Mouse (Mus musculus) midbrain, embryonic 16.5 days (tissue): ENCODE results near the gene Kiss1. TPM values are rescaled to one million over a fixed set of nuclear protein-coding genes. Genes with fewer than 3 reads are reported as not detected.
A peak's percentile ranks its signal among the peaks of the same experiment; 100 is the strongest.

Source experiments
- ATAC-seq: fragments of 200-750 bp; cut with Nextera tagmentation; 2 replicates; pipeline ENCODE4 v1.8.0; 2017; ENCODE audit warnings: moderate TSS enrichment
- H3K27ac ChIP-seq: fragments of 300-500 bp; sonication (generic); 2 replicates; pipeline ENCODE4 v1.5.1; 2014; ENCODE audit warnings: mild to moderate bottlenecking, low read length, mixed read lengths
- H3K27me3 ChIP-seq: fragments of 300-500 bp; sonication (generic); 2 replicates; pipeline ENCODE4 v1.6.1; 2014; ENCODE audit warnings: low read depth, low read length, mixed read lengths; ENCODE audit not compliant: control insufficient read depth, insufficient read depth
- H3K36me3 ChIP-seq: fragments of 300-500 bp; sonication (generic); 2 replicates; pipeline ENCODE4 v1.6.1; 2014; ENCODE audit warnings: mild to moderate bottlenecking, low read length, moderate library complexity, mixed read lengths; ENCODE audit not compliant: control insufficient read depth, insufficient read depth
- H3K4me1 ChIP-seq: fragments of 300-500 bp; sonication (generic); 2 replicates; pipeline ENCODE4 v1.6.1; 2014; ENCODE audit warnings: mild to moderate bottlenecking, low read length, mixed read lengths; ENCODE audit not compliant: control insufficient read depth, insufficient read depth
- H3K4me2 ChIP-seq: fragments of 300-500 bp; sonication (generic); 2 replicates; pipeline ENCODE4 v1.6.1; 2014; ENCODE audit warnings: mild to moderate bottlenecking, low read length, mixed read lengths
- H3K4me3 ChIP-seq: fragments of 300-500 bp; sonication (generic); 2 replicates; pipeline ENCODE4 v1.5.1; 2014; ENCODE audit warnings: low read depth, mild to moderate bottlenecking, low read length, moderate library complexity, mixed read lengths
- H3K9ac ChIP-seq: fragments of 300-500 bp; sonication (generic); 2 replicates; pipeline ENCODE4 v1.6.1; 2014; ENCODE audit warnings: low read depth, low read length, mixed read lengths
- H3K9me3 ChIP-seq: fragments of 300-500 bp; sonication (generic); replicated peaks from 2 replicates; pipeline ENCODE4 v1.6.1; 2014; ENCODE audit warnings: mild to moderate bottlenecking, low read length, mixed read lengths; ENCODE audit not compliant: control insufficient read depth, poor library complexity, severe bottlenecking
- WGBS: fragments of 180-500 bp; shearing (Covaris S2); extraction: QIAGEN DNeasy Blood & Tissue Kit; methylation state at CpG from one replicate; pipeline ENCODE4 v1.1.7; 2014; 5-methylcytosine and 5-hydroxymethylcytosine counted together
- polyA plus RNA-seq: library from polyadenylated mRNA; unstranded; fragments of >200 nt; fragmentation: Nextera tagmentation; extraction: Ambion mirVana; gene quantifications from 2 replicates; pipeline ENCODE4 v1.2.1, GENCODE M21; 2015

Gene Kiss1
- polyA plus RNA-seq, 1 experiment from 2014 or later = not detected

GRCm38 (mm10) chr1:133347226-133347625, 25.6 kb downstream of the Kiss1 start:
- no peaks in the 10 kb centered on the region for H3K9me3 ChIP-seq
- WGBS = 73% methylated on average over 3 of the region's 3 CpGs

GRCm38 (mm10) chr1:133347693-133348520, 26.2 kb downstream of the Kiss1 start:
- H3K27me3 ChIP-seq = no peaks in the 10 kb centered on the region
- WGBS = 78% methylated on average over 11 of the region's 11 CpGs
- H3K9ac ChIP-seq = no peak overlapping the region
- H3K4me2 ChIP-seq = no peak overlapping the region
- H3K36me3 ChIP-seq = no peaks in the 10 kb centered on the region
- H3K27ac ChIP-seq = no peak overlapping the region
- no peak overlapping the region for H3K4me3 ChIP-seq
- H3K9me3 ChIP-seq = no peaks in the 10 kb centered on the region
- no peak for ATAC-seq
- no peaks in the 10 kb centered on the region for H3K4me1 ChIP-seq

More at GRCm38 (mm10) chr1:133347226-133347625, 25.6 kb downstream of the Kiss1 start:
- H3K4me2 ChIP-seq = no peak overlapping the region
- no peaks in the 10 kb centered on the region for H3K36me3 ChIP-seq
- no peaks in the 10 kb centered on the region for H3K4me1 ChIP-seq
- no peak for ATAC-seq
- H3K9ac ChIP-seq = no peak overlapping the region
- no peak overlapping the region for H3K27ac ChIP-seq
- no peaks in the 10 kb centered on the region for H3K27me3 ChIP-seq
- no peak overlapping the region for H3K4me3 ChIP-seq

- Histone ChIP-seq H3K27ac (0 out of 2 replicates have a peak within 1 kb of the TSS, but pooled peaks have one; percentile 3), H3K4me3 (no peak within 1 kb of the TSS)
These were observed 28.5 kb downstream of the Kiss1 start, which contains the start of gene Ren1 for GRCm38 (mm10) chr1:133350210-133350609. Gene Ren1, plus strand, starts transcription at chr1:133350510.

GRCm38 (mm10) chr1:133351762-133352161, 30.1 kb downstream of the Kiss1 start:
- Histone ChIP-seq H3K27ac (0 out of 2 replicates have a peak overlapping the region, but pooled peaks have one; percentile 5), H3K9ac (no peak overlapping the region), H3K4me1 (no peaks in the 10 kb centered on the region), H3K9me3 (no peaks in the 10 kb centered on the region), H3K4me3 (no peak overlapping the region), H3K27me3 (no peaks in the 10 kb centered on the region), H3K4me2 (no peak overlapping the region), H3K36me3 (no peaks in the 10 kb centered on the region)
- 26% methylated on average over 9 of the region's 9 CpGs for whole genome bisulfite sequencing
- ATAC-seq = peak; percentile 39; the same call in 1 of the 2 replicates

More at GRCm38 (mm10) chr1:133350210-133350609, 28.5 kb downstream of the Kiss1 start, which contains the start of gene Ren1:
- Histone ChIP-seq H3K27me3 (no peaks in the 10 kb centered on the region), H3K4me1 (no peaks in the 10 kb centered on the region), H3K9me3 (no peaks in the 10 kb centered on the region), H3K4me2 (no peak within 1 kb of the TSS), H3K36me3 (no peaks in the 10 kb centered on the region), H3K9ac (no peak within 1 kb of the TSS)
- 100% methylated on average over 1 of the region's 1 CpGs for WGBS
- ATAC-seq = no peak

GRCm38 (mm10) chr1:133353371-133353809, 31.7 kb downstream of the Kiss1 start:
- no peak overlapping the region for H3K4me3 ChIP-seq
- H3K27me3 ChIP-seq = no peaks in the 10 kb centered on the region; the same call in 1 of the 2 replicates
- ATAC-seq = no peak
- H3K36me3 ChIP-seq = no peaks in the 10 kb centered on the region
- H3K9me3 ChIP-seq = no peaks in the 10 kb centered on the region
- H3K4me2 ChIP-seq = no peak overlapping the region
- H3K27ac ChIP-seq = no peak overlapping the region
- WGBS = 47% methylated on average over 12 of the region's 12 CpGs
- no peak overlapping the region for H3K9ac ChIP-seq
- H3K4me1 ChIP-seq = no peaks in the 10 kb centered on the region

GRCm38 (mm10) chr1:133355469-133355868, 33.8 kb downstream of the Kiss1 start:
- H3K27me3 ChIP-seq = no peaks in the 10 kb centered on the region; the same call in 1 of the 2 replicates
- 43% methylated on average over 5 of the region's 5 CpGs for WGBS
- H3K4me2 ChIP-seq = no peak overlapping the region
- no peaks in the 10 kb centered on the region for H3K4me1 ChIP-seq
- H3K27ac ChIP-seq = no peak overlapping the region
- H3K9me3 ChIP-seq = no peaks in the 10 kb centered on the region
- H3K4me3 ChIP-seq = no peak overlapping the region
- no peaks in the 10 kb centered on the region for H3K36me3 ChIP-seq
- ATAC-seq = no peak
- no peak overlapping the region for H3K9ac ChIP-seq

GRCm38 (mm10) chr1:133355912-133356311, 34.2 kb downstream of the Kiss1 start:
- H3K9me3 ChIP-seq = no peaks in the 10 kb centered on the region
- no peak overlapping the region for H3K4me2 ChIP-seq
- 65% methylated on average over 15 of the region's 15 CpGs for WGBS
- no peaks in the 10 kb centered on the region; the same call in 1 of the 2 replicates for H3K27me3 ChIP-seq
- no peaks in the 10 kb centered on the region for H3K4me1 ChIP-seq
- ATAC-seq = no peak
- H3K27ac ChIP-seq = no peak overlapping the region
- no peaks in the 10 kb centered on the region for H3K36me3 ChIP-seq
- no peak overlapping the region for H3K9ac ChIP-seq
- H3K4me3 ChIP-seq = no peak overlapping the region

- H3K9ac ChIP-seq = no peak overlapping the region
- no peaks in the 10 kb centered on the region for H3K9me3 ChIP-seq
- H3K4me2 ChIP-seq = no peak overlapping the region
- WGBS = 66% methylated on average over 8 of the region's 8 CpGs
- no peaks in the 10 kb centered on the region for H3K36me3 ChIP-seq
- ATAC-seq = no peak
- H3K4me1 ChIP-seq = no peaks in the 10 kb centered on the region
- no peak overlapping the region for H3K4me3 ChIP-seq
- no peaks in the 10 kb centered on the region; the same call in 1 of the 2 replicates for H3K27me3 ChIP-seq
- no peak overlapping the region for H3K27ac ChIP-seq
These were observed 34.7 kb downstream of the Kiss1 start for GRCm38 (mm10) chr1:133356330-133356729.

GRCm38 (mm10) chr1:133361006-133361405, 39.3 kb downstream of the Kiss1 start:
- no peak overlapping the region for H3K27ac ChIP-seq
- no peak overlapping the region for H3K4me2 ChIP-seq
- peaks cover 5% of the 10 kb centered on the region; the same call in 1 of the 2 replicates for H3K4me1 ChIP-seq
- 93% methylated on average over 6 of the region's 6 CpGs for WGBS
- no peaks in the 10 kb centered on the region; the same call in 1 of the 2 replicates for H3K27me3 ChIP-seq
- H3K36me3 ChIP-seq = no peaks in the 10 kb centered on the region
- no peak overlapping the region for H3K4me3 ChIP-seq
- no peak overlapping the region for H3K9ac ChIP-seq
- H3K9me3 ChIP-seq = no peaks in the 10 kb centered on the region
- ATAC-seq = no peak
